Mouse (Mus musculus) A20 (cell line): Measurements from ENCODE around the gene Sec14l1.

Experiments used
- DNase-seq: peaks from one replicate; pipeline ENCODE4 v3.0.0-alpha.2; 2011; ENCODE audit warnings: low read depth, low spot score

The Sec14l1 gene

DNA sequence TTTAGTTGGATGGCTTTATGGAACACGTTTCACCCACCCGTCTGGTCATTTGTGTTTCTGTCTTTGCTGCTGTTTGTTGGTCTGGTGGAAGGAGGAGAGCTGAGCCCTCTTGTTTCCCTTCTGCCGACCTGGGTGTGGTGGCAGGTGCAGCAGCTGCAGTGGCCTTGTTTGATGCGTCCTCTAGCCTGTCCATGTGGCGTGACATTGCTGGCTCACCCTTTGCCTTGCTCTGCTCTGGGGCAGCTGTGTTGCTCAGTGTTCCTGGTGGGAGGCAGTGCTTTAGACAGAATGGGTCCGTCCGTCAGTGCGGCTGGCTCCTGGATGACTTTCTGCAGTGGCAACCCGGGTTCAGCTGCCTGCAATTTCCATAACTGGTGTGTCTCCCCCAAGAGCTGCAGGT lies 38.6 kb downstream of the Sec14l1 start:
- DNase-seq, result no peak

DNA sequence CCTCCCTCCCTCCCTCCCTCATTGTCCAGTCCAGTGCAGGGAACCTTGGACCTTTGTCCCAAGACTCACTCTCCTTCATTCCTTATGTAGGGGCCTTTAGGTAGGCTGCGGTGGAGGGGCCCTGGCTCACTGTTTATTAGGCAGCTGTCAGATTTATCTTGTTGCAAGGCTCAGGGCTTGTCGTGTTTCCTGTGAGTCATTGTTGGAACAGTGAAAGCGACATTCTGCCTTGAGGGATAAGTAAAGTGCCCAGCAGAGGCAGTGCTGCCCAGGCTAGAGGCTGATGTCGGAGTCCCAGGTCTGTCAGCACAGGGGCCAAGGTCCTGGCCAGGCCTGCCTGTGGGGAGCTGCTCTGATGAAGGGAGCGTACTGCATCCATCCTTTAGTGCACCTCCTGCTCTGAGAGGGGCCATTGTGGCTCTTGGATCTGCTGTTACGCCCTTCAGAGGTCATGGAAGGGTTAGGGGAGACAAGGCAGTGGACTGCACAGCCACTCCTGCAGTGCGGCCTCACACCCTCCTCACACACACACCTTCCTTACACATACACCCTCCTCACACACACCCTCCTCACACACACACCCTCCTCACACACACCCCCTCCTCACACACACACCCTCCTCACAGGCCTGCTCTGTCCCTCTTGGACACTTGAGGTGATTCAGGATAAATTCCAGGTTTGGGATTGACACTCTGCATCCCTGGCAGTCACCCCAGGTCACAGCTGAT lies 39.3 kb downstream of the Sec14l1 start:
- no peak for DNase-seq

DNA sequence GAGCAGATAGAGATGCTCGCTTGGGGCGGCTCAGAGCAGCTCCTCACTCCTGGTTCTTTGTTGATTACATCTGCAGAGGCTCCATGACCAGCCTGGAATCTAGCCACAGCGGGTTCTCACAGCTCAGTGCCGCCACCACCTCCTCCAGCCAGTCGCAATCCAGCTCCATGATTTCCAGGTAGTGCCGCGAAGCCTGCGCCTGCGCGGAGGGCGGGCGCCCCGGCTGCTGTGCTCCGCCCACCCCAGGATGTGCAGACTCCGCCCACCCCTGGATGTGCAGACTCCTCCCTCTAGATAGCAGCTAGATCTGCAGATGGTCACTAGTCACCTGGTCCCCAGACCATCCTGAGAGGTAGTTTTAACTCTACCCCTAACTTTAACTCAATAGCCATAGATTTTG lies 41.8 kb downstream of the Sec14l1 start:
- no peak for DNase-seq

DNA sequence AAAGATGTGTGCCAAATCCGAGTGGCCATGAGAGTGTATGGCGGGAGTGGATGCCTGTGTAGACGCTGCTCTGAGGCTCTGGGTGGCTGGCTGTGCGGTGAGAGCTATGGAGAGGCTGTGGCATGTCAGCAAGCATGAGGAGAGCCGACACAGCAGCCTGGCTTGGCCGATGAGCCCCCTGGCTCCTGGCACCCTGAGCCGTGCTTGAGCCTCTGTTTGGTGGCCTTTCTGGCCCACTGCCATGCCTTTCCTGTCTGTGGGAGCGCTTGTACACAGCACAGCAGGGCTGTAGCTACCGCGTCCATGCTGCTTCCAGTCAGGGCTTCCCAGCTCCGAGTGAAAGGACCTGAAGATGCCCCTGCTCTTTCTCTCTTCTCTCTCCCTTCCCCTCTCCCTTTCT lies 43.4 kb downstream of the Sec14l1 start:
- no peak for DNase-seq

DNA sequence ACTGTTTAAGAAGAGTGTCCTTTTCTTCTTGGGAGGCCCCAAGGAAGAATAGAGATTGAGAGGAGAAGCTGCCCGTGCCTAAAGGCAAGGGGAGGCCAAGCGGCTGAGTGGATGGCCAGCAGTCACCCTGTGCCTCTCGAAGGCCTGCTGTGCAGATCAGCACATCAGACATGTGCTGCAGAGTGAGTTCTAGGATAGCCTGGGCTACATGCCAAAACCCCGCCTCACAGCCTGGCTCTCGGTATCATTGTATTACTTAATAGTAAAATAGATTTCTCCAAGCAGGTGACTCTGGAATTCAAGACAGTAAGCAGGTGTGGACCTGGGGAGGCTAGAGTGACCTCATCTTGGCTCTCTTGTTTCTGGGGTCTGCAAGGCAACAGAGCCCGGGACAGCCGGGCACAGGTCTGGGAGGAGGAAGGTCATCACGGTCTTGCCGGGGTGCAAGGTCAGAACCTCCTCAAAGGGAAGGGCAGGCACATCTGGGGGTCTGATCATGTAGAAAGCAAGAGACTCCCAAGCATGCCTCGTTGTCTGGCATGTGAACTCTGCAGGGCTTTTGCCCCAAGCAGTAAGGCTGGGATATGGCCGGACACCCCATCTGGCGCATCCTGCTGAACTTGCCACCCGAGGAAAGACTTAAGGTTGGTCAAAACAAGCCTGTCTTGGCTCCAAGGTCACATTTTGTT lies 44.4 kb downstream of the Sec14l1 start:
- no peak for DNase-seq

DNA sequence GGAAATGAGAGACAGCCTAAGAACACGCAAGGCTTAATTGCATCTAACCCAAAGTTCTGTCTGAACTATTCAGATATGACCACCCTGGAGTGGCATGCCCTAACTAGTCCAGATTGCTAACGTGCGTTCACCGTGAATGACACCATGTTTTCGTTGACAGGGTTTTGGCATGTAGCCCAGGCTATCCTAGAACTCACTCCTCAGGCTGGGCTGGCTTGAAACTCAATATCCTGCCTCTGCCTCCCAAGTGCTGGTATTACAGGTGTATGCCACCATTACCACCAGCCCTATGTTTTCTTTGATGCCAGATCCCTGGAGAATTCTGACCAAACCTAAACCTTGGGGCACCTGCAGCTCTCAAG lies 45.0 kb downstream of the Sec14l1 start:
- DNase-seq, result no peak

- no peak for DNase-seq
These were observed 45.8 kb downstream of the Sec14l1 start for GRCm38 (mm10) chr11:117160791-117161190.

GRCm38 (mm10) chr11:117161574-117161973 lies 46.6 kb downstream of the Sec14l1 start:
- peak; percentile 10 for DNase-seq

- DNase-seq, result no peak
These were observed 48.1 kb downstream of the Sec14l1 start for GRCm38 (mm10) chr11:117163098-117163497.

DNA sequence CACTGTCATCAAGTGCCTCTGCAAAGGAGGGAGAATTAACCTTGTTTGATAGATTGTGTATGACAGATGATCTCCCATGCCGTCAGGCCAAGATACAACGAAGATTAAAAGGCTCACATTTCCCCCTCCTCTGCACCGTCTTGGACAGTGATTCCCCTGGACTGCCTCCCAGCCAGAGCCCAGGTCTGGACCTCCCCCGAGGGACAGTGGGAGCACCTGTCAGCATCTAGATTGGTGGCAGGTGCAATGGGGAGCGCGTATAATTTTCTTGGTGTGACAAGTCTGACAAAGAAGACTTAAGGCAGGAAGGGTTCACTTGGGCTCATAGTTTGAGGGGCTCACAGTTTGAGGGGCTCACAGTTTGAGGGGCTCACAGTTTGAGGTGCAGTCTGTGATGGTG lies 48.8 kb downstream of the Sec14l1 start:
- DNase-seq, result no peak

- no peak for DNase-seq
These were observed 53.5 kb downstream of the Sec14l1 start for GRCm38 (mm10) chr11:117168278-117169087.

DNA sequence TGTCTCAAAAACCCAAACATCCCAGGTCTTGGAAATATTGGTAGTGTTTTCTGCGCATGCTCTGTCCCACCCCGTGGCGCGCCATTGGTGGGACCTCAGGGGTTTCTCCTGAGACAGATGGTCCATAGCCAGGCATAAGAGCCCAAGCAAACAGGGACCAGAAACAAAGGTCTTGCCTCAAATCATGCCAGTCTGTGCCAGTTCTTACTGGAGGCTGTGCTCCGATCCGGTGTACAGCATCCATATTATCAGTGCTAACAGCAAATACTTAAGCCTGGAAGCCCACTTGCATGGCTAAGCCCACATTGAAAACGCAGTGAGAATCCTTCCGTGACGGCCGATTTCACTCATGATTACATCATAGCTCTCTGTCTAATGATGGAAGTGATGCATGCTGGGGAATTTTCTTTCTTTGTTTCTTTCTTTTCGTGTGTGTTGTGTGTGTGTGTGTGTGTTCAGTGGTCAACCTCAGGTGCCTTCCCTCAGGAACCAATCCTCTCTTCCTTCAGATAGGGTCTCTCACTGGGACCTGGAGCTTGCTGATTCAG lies 54.2 kb downstream of the Sec14l1 start:
- no peak for DNase-seq

- no peak for DNase-seq
These were observed 55.0 kb downstream of the Sec14l1 start for GRCm38 (mm10) chr11:117169801-117170565.

- DNase-seq, result no peak
These were observed 59.3 kb downstream of the Sec14l1 start for GRCm38 (mm10) chr11:117174098-117174892.

- DNase-seq, result peak; percentile 88
These were observed 60.0 kb downstream of the Sec14l1 start for GRCm38 (mm10) chr11:117174924-117175323.

DNA sequence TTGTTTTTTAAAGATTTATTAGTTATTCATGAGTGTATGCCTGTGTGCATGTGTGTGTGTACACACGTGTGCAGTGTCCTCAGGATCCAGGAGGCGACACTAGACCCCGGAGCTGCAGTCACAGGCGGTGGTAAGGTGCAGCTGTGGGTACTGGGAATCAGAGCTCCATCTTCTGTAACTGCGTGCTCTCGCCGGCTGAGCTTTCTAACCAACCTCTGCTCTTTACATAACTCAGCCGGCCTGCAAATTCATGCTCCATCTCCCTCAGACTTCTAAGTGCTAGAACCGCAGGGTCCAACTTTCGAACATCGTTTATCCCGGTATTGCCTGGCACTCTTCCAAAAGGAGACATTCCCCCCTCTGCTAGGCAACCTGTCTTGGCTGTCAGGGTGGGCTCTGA lies 60.5 kb downstream of the Sec14l1 start:
- no peak for DNase-seq

DNA sequence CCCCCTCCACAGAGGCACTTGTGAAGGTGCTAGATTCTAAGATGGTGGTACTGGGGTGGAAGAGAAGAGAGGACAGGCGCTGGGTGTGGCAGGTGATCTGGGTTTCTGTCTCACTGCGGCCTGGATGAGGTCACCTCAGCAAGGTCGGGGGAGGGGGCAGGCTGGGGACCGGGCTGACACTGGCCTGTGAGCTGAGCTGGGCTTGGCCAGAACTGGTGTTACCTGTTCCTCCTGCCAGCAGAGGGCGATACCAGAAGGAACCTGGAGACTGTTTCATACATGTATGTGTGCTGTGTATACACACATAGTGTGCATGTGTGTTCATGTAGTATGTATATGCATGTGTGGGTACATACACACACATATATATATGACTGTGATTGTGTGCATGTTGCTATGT lies 61.3 kb downstream of the Sec14l1 start:
- DNase-seq, result peak; percentile 80

- DNase-seq, result no peak
These were observed 61.9 kb downstream of the Sec14l1 start for GRCm38 (mm10) chr11:117176900-117177299.

GRCm38 (mm10) chr11:117177303-117177979 lies 62.5 kb downstream of the Sec14l1 start:
- DNase-seq, result peak; percentile 81

GRCm38 (mm10) chr11:117179902-117180301 lies 64.9 kb downstream of the Sec14l1 start:
- DNase-seq, result peak; percentile 26
